Mouse (Mus musculus) lung, embryonic 16.5 days (tissue): ENCODE measurements at regions not wholly inside any gene's neighbourhood (a gene's known extent, or its start where the extent isn't known, plus 50 kb on each side); places are given as distances from the start of the nearest gene placed in this dataset.

Experiments used
- ATAC-seq: fragments of 200-750 bp; cut with Nextera tagmentation; 2 replicates; pipeline ENCODE4 v1.8.0; 2017; ENCODE audit warnings: low read depth, mild to moderate bottlenecking, moderate library complexity
- H3K27ac ChIP-seq: fragments of 300-500 bp; sonication (generic); 2 replicates; pipeline ENCODE4 v1.5.1; 2014; ENCODE audit warnings: mild to moderate bottlenecking, control low read depth, low read length
- H3K27me3 ChIP-seq: fragments of 300-500 bp; sonication (generic); 2 replicates; pipeline ENCODE4 v1.6.1; 2014; ENCODE audit warnings: low read depth, low read length, mixed read lengths; ENCODE audit not compliant: control insufficient read depth, insufficient read depth
- H3K36me3 ChIP-seq: fragments of 300-500 bp; sonication (generic); 2 replicates; pipeline ENCODE4 v1.6.1; 2014; ENCODE audit warnings: low read length; ENCODE audit not compliant: control insufficient read depth, insufficient read depth
- H3K4me1 ChIP-seq: fragments of 300-500 bp; sonication (generic); replicated peaks from 2 replicates; pipeline ENCODE4 v1.6.1; 2014; ENCODE audit warnings: low read length, mixed read lengths; ENCODE audit not compliant: control insufficient read depth, insufficient read depth
- H3K4me2 ChIP-seq: fragments of 300-500 bp; sonication (generic); 2 replicates; pipeline ENCODE4 v1.6.1; 2014; ENCODE audit warnings: low read depth, low read length, control low read depth
- H3K4me3 ChIP-seq: fragments of 300-500 bp; sonication (generic); 2 replicates; pipeline ENCODE4 v1.5.1; 2014; ENCODE audit warnings: mild to moderate bottlenecking, low read length, control low read depth
- H3K9ac ChIP-seq: fragments of 300-500 bp; sonication (generic); 2 replicates; pipeline ENCODE4 v1.6.1; 2014; ENCODE audit warnings: low read length, control low read depth
- H3K9me3 ChIP-seq: fragments of 300-500 bp; sonication (generic); 2 replicates; pipeline ENCODE4 v1.6.1; 2016; ENCODE audit warnings: low read length; ENCODE audit not compliant: control insufficient read depth
- WGBS: fragments of 180-500 bp; shearing (Covaris S2); extraction: QIAGEN DNeasy Blood & Tissue Kit; methylation state at CpG from one replicate; pipeline ENCODE4 v1.1.7; 2014; 5-methylcytosine and 5-hydroxymethylcytosine counted together

DNA sequence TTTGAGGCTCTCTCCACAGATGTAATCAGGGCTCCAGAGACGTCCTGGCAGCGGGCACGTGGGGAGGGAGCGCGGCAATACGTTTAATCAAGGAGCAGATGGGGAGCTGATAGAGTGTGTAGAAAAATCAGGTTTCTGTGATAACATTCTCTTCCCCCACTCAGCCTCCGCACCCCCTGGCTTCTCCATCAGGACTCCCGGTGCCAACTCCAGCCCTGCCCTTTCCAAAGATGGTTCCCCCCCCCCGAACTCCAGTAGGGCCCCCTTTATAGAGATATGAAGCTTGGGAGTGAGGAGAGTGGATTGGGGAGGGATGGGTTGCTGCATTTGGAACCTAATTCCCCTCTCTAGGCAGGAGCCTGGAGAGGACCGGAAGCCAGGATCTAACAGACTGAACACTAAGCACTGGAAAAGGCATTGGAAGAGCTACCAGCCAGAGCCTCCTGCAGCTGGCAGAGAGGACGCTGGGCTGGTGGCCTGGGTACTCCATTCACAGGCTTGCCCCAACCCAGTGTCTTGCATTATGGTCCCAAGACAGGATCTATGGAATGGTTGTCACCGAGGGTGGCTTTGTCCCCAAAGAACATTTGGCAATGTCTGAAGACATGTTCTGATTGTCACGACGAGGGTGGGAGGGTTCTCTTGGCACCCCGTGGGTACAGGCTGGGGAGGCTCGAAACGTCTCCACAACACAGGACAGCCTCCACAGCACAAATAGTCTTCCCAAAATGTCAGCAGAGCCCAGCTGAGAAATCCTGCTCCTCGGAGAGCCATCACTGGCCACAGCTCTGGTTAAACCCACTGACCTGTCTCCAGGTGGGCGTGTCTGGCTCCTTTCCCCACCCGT, 218.2 kb upstream of the Sdk2 start:
- Histone ChIP-seq H3K9me3 (no peaks in the 10 kb centered on the region), H3K36me3 (no peaks in the 10 kb centered on the region), H3K27me3 (no peaks in the 10 kb centered on the region), H3K4me1 (0 out of 2 replicates have a peak, but pooled peaks cover 2% of the 10 kb centered on the region), H3K4me3 (no peak overlapping the region), H3K4me2 (no peak overlapping the region), H3K27ac (no peak overlapping the region), H3K9ac (no peak overlapping the region)
- ATAC-seq = no peak
- WGBS = 74% methylated on average over 20 of the region's 20 CpGs

GRCm38 (mm10) chr11:114283208-114283607, 216.4 kb upstream of the Sdk2 start:
- no peaks in the 10 kb centered on the region for H3K36me3 ChIP-seq
- H3K9ac ChIP-seq = no peak overlapping the region
- WGBS = 45% methylated on average over 5 of the region's 5 CpGs
- H3K27ac ChIP-seq = no peak overlapping the region
- no peak overlapping the region for H3K4me3 ChIP-seq
- ATAC-seq = no peak
- no peaks in the 10 kb centered on the region for H3K27me3 ChIP-seq
- H3K4me1 ChIP-seq = peaks cover 2% of the 10 kb centered on the region; the same call in 1 of the 2 replicates
- H3K4me2 ChIP-seq = no peak overlapping the region
- no peaks in the 10 kb centered on the region for H3K9me3 ChIP-seq

DNA sequence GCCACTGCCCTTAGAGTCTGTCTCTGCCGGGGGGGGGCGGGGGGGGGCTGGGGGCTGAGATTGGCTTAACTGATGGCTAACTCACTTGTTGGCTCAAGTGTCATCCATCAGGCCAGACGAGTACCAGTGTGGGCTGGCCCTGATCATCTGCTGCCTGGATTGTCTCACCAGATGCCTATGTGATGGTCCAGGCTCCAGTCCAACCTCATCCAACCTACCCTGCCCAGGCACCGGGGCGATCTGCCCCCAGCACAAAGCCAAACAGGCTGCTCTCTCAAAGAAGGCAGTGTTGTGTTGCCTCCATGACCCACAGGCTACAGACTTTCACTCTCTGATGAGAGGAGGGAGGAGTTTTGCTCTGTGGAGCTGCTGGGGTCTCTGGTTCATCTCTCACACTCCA, 215.7 kb upstream of the Sdk2 start:
- Histone ChIP-seq H3K4me2 (no peak overlapping the region), H3K36me3 (no peaks in the 10 kb centered on the region), H3K27ac (no peak overlapping the region), H3K9ac (no peak overlapping the region), H3K9me3 (no peaks in the 10 kb centered on the region), H3K4me3 (no peak overlapping the region), H3K27me3 (no peaks in the 10 kb centered on the region), H3K4me1 (peaks cover 4% of the 10 kb centered on the region; the same call in 1 of the 2 replicates)
- 33% methylated on average over 5 of the region's 5 CpGs for WGBS
- no peak for ATAC-seq

- H3K27ac ChIP-seq = no peak overlapping the region
- H3K4me1 ChIP-seq = peaks cover 9% of the 10 kb centered on the region
- H3K9me3 ChIP-seq = no peaks in the 10 kb centered on the region
- no peak overlapping the region for H3K4me2 ChIP-seq
- no peaks in the 10 kb centered on the region for H3K27me3 ChIP-seq
- H3K36me3 ChIP-seq = no peaks in the 10 kb centered on the region
- 71% methylated on average over 9 of the region's 9 CpGs for WGBS
- ATAC-seq = no peak
- H3K4me3 ChIP-seq = no peak overlapping the region
- H3K9ac ChIP-seq = no peak overlapping the region
These were observed 215.0 kb upstream of the Sdk2 start for GRCm38 (mm10) chr11:114281846-114282245.

- H3K4me1 ChIP-seq = peaks cover 9% of the 10 kb centered on the region
- no peaks in the 10 kb centered on the region for H3K36me3 ChIP-seq
- no peak overlapping the region for H3K27ac ChIP-seq
- H3K9me3 ChIP-seq = no peaks in the 10 kb centered on the region
- ATAC-seq = no peak
- H3K27me3 ChIP-seq = no peaks in the 10 kb centered on the region
- H3K4me2 ChIP-seq = no peak overlapping the region
- no peak overlapping the region for H3K9ac ChIP-seq
- WGBS = 73% methylated on average over 14 of the region's 14 CpGs
- H3K4me3 ChIP-seq = no peak overlapping the region
These were observed 214.3 kb upstream of the Sdk2 start for GRCm38 (mm10) chr11:114281041-114281695.

- Histone ChIP-seq H3K9ac (no peak overlapping the region), H3K27me3 (no peaks in the 10 kb centered on the region), H3K4me1 (peaks cover 9% of the 10 kb centered on the region), H3K36me3 (no peaks in the 10 kb centered on the region), H3K4me2 (peak overlapping the region; percentile 23; the same call in 1 of the 2 replicates), H3K9me3 (no peaks in the 10 kb centered on the region), H3K27ac (no peak overlapping the region), H3K4me3 (no peak overlapping the region)
- 58% methylated on average over 26 of the region's 26 CpGs for WGBS
- peak; percentile 89 for ATAC-seq
These were observed 210.9 kb upstream of the Sdk2 start for GRCm38 (mm10) chr11:114277513-114278304.

- no peak overlapping the region for H3K4me2 ChIP-seq
- H3K27ac ChIP-seq = no peak overlapping the region
- no peak for ATAC-seq
- H3K27me3 ChIP-seq = no peaks in the 10 kb centered on the region
- H3K9ac ChIP-seq = no peak overlapping the region
- no peak overlapping the region for H3K4me3 ChIP-seq
- H3K36me3 ChIP-seq = no peaks in the 10 kb centered on the region
- 83% methylated on average over 10 of the region's 10 CpGs for WGBS
- H3K4me1 ChIP-seq = no peaks in the 10 kb centered on the region
- H3K9me3 ChIP-seq = no peaks in the 10 kb centered on the region
These were observed 203.7 kb upstream of the Sdk2 start for GRCm38 (mm10) chr11:114270358-114271072.

- H3K36me3 ChIP-seq = no peaks in the 10 kb centered on the region
- WGBS = 53% methylated on average over 4 of the region's 4 CpGs
- no peak overlapping the region for H3K9ac ChIP-seq
- H3K9me3 ChIP-seq = no peaks in the 10 kb centered on the region
- no peak overlapping the region for H3K27ac ChIP-seq
- no peak overlapping the region for H3K4me2 ChIP-seq
- H3K4me1 ChIP-seq = no peaks in the 10 kb centered on the region
- H3K4me3 ChIP-seq = no peak overlapping the region
- no peak for ATAC-seq
- no peaks in the 10 kb centered on the region for H3K27me3 ChIP-seq
These were observed 195.1 kb upstream of the Sdk2 start for GRCm38 (mm10) chr11:114261959-114262358.
